Mouse (Mus musculus): Measurements from ENCODE around the gene Tmem120b. TPM values are rescaled to one million over a fixed set of nuclear protein-coding genes. Genes with fewer than 3 reads are reported as not detected.
A peak's percentile ranks its signal among the peaks of the same experiment; 100 is the strongest.
"Not testable (repeated sequence)": the region's sequence is repeated elsewhere in the genome, so short reads cannot be mapped to it uniquely, and the experiment has no call there.

The Tmem120b gene
- polyA plus RNA-seq, 1 experiment from 2014 or later, result 23.3 TPM

- ATAC-seq (replicated peaks), result peak; percentile 92
- no peaks in the 10 kb centered on the region for H3K27me3 ChIP-seq (replicated peaks)
- H3K4me2 ChIP-seq, result peak overlapping the region; percentile 48
- H3K4me3 ChIP-seq, result peak overlapping the region; percentile 39
- H3K9me3 ChIP-seq, result no peaks in the 10 kb centered on the region
- peak overlapping the region; percentile 62; the same call in 1 of the 2 replicates for H3K27ac ChIP-seq
- peak overlapping the region; percentile 33 for H3K9ac ChIP-seq
- 0 out of 2 replicates have a peak, but pooled peaks cover 3% of the 10 kb centered on the region for H3K4me1 ChIP-seq
- 8% methylated on average over 48 of the region's 48 CpGs for WGBS
- H3K36me3 ChIP-seq (replicated peaks), result no peaks in the 10 kb centered on the region
Observed at GRCm38 (mm10) chr5:123057366-123058250, 10.6 kb upstream of the Tmem120b start.

- H3K4me2 ChIP-seq, result peak overlapping the region; percentile 48
- no peak for ATAC-seq (replicated peaks)
- no peaks in the 10 kb centered on the region for H3K27me3 ChIP-seq (replicated peaks)
- H3K9me3 ChIP-seq, result no peaks in the 10 kb centered on the region
- peak overlapping the region; percentile 62; the same call in 1 of the 2 replicates for H3K27ac ChIP-seq
- WGBS, result 46% methylated on average over 16 of the region's 16 CpGs
- H3K9ac ChIP-seq, result peak overlapping the region; percentile 33
- peak overlapping the region; percentile 39 for H3K4me3 ChIP-seq
- no peaks in the 10 kb centered on the region for H3K36me3 ChIP-seq (replicated peaks)
- H3K4me1 ChIP-seq, result 0 out of 2 replicates have a peak, but pooled peaks cover 3% of the 10 kb centered on the region
Observed at GRCm38 (mm10) chr5:123058251-123059102, 9.7 kb upstream of the Tmem120b start.

- Histone ChIP-seq H3K27ac (no peak overlapping the region), H3K9ac (no peak overlapping the region), H3K4me1 (peaks cover 6% of the 10 kb centered on the region; the same call in 1 of the 2 replicates), H3K4me2 (no peak overlapping the region), H3K27me3 (replicated peaks) (no peaks in the 10 kb centered on the region), H3K9me3 (no peaks in the 10 kb centered on the region), H3K4me3 (no peak overlapping the region), H3K36me3 (replicated peaks) (no peaks in the 10 kb centered on the region)
- ATAC-seq (replicated peaks), result no peak
- WGBS, result 42% methylated on average over 14 of the region's 14 CpGs
Observed at GRCm38 (mm10) chr5:123059757-123060520, 8.3 kb upstream of the Tmem120b start.

GRCm38 (mm10) chr5:123060706-123061401 is 7.4 kb upstream of the Tmem120b start:
- no peak for ATAC-seq (replicated peaks)
- Histone ChIP-seq H3K27ac (no peak overlapping the region), H3K27me3 (replicated peaks) (no peaks in the 10 kb centered on the region), H3K4me2 (no peak overlapping the region), H3K36me3 (replicated peaks) (no peaks in the 10 kb centered on the region), H3K4me3 (no peak overlapping the region), H3K9ac (no peak overlapping the region), H3K9me3 (no peaks in the 10 kb centered on the region), H3K4me1 (peaks cover 6% of the 10 kb centered on the region; the same call in 1 of the 2 replicates)
- 83% methylated on average over 9 of the region's 9 CpGs for WGBS

- H3K4me3 ChIP-seq; H3K9me3 ChIP-seq; H3K27me3 ChIP-seq (replicated peaks); ATAC-seq (replicated peaks); H3K9ac ChIP-seq; H3K27ac ChIP-seq; H3K4me1 ChIP-seq; H3K4me2 ChIP-seq; H3K36me3 ChIP-seq (replicated peaks): not testable (repeated sequence)
- WGBS, result 88% methylated on average over 6 of the region's 6 CpGs
Observed at GRCm38 (mm10) chr5:123061402-123061749, 6.8 kb upstream of the Tmem120b start.

GRCm38 (mm10) chr5:123063141-123063540 is 5.1 kb upstream of the Tmem120b start:
- Histone ChIP-seq H3K9me3 (no peaks in the 10 kb centered on the region), H3K4me1 (peaks cover 6% of the 10 kb centered on the region; the same call in 1 of the 2 replicates), H3K4me3 (no peak overlapping the region), H3K36me3 (replicated peaks) (no peaks in the 10 kb centered on the region), H3K27ac (no peak overlapping the region), H3K9ac (no peak overlapping the region), H3K27me3 (replicated peaks) (no peaks in the 10 kb centered on the region), H3K4me2 (no peak overlapping the region)
- ATAC-seq (replicated peaks), result no peak
- 84% methylated on average over 3 of the region's 3 CpGs for WGBS

- H3K27me3 ChIP-seq (replicated peaks), result no peaks in the 10 kb centered on the region
- no peak overlapping the region for H3K4me3 ChIP-seq
- H3K36me3 ChIP-seq (replicated peaks), result no peaks in the 10 kb centered on the region
- no peak overlapping the region for H3K9ac ChIP-seq
- no peaks in the 10 kb centered on the region for H3K9me3 ChIP-seq
- WGBS, result 29% methylated on average over 6 of the region's 6 CpGs
- 0 out of 2 replicates have a peak overlapping the region, but pooled peaks have one; percentile 21 for H3K27ac ChIP-seq
- H3K4me1 ChIP-seq, result peaks cover 3% of the 10 kb centered on the region; the same call in 1 of the 2 replicates
- no peak for ATAC-seq (replicated peaks)
- H3K4me2 ChIP-seq, result no peak overlapping the region
Observed at GRCm38 (mm10) chr5:123064207-123064606, 4.0 kb upstream of the Tmem120b start.

GRCm38 (mm10) chr5:123067395-123067995 is 720 bp upstream of the Tmem120b start:
- Histone ChIP-seq H3K9me3 (0 out of 2 replicates have a peak, but pooled peaks cover 2% of the 10 kb centered on the region), H3K4me2 (no peak overlapping the region), H3K4me3 (no peak overlapping the region), H3K27me3 (replicated peaks) (no peaks in the 10 kb centered on the region), H3K27ac (no peak overlapping the region), H3K4me1 (peaks cover 3% of the 10 kb centered on the region; the same call in 1 of the 2 replicates), H3K36me3 (replicated peaks) (no peaks in the 10 kb centered on the region), H3K9ac (no peak overlapping the region)
- 26% methylated on average over 6 of the region's 6 CpGs for WGBS
- ATAC-seq (replicated peaks), result no peak

GRCm38 (mm10) chr5:123068714-123069113 is 499 bp downstream of the Tmem120b start:
- 89% methylated on average over 2 of the region's 2 CpGs for WGBS
- H3K36me3 ChIP-seq (replicated peaks), result no peaks in the 10 kb centered on the region

GRCm38 (mm10) chr5:123075576-123076418 is 7.6 kb downstream of the Tmem120b start:
- Histone ChIP-seq H3K36me3 (replicated peaks) (no peaks in the 10 kb centered on the region), H3K4me2 (peak overlapping the region; percentile 90), H3K9me3 (0 out of 2 replicates have a peak, but pooled peaks cover under 1% of the 10 kb centered on the region), H3K4me3 (peak overlapping the region; percentile 80), H3K4me1 (peaks cover 28% of the 10 kb centered on the region), H3K9ac (peak overlapping the region; percentile 75), H3K27ac (peak overlapping the region; percentile 76), H3K27me3 (replicated peaks) (no peaks in the 10 kb centered on the region)
- peak; percentile 94 for ATAC-seq (replicated peaks)
- 10% methylated on average over 32 of the region's 45 CpGs for WGBS

More at GRCm38 (mm10) chr5:123068714-123069113, 499 bp downstream of the Tmem120b start:
- H3K4me1 ChIP-seq, result peaks cover 3% of the 10 kb centered on the region; the same call in 1 of the 2 replicates
- H3K4me2 ChIP-seq, result no peak overlapping the region
- no peak overlapping the region for H3K27ac ChIP-seq
- no peak overlapping the region for H3K9ac ChIP-seq
- H3K9me3 ChIP-seq, result 0 out of 2 replicates have a peak, but pooled peaks cover 2% of the 10 kb centered on the region
- ATAC-seq (replicated peaks), result no peak
- H3K4me3 ChIP-seq, result no peak overlapping the region
- no peaks in the 10 kb centered on the region for H3K27me3 ChIP-seq (replicated peaks)
